Mouse (Mus musculus) heart, embryonic 10.5 days (tissue): ENCODE results near the gene Umps. TPM values are rescaled to one million over a fixed set of nuclear protein-coding genes. Genes with fewer than 3 reads are reported as not detected.

Experiments
- DNase-seq: peaks from one replicate; pipeline ENCODE4 v3.0.0-alpha.2; 2017; ENCODE audit warnings: low spot score
- H3K27ac ChIP-seq: fragments of 300-500 bp; sonication (generic); 2 replicates; pipeline ENCODE4 v1.5.1; 2016; ENCODE audit warnings: mild to moderate bottlenecking
- H3K27me3 ChIP-seq: fragments of 300-500 bp; sonication (generic); 2 replicates; pipeline ENCODE4 v1.6.1; 2016; ENCODE audit warnings: mild to moderate bottlenecking; ENCODE audit not compliant: poor library complexity, insufficient read depth, severe bottlenecking
- H3K36me3 ChIP-seq: fragments of 300-500 bp; sonication (generic); 2 replicates; pipeline ENCODE4 v1.6.1; 2016; ENCODE audit warnings: mild to moderate bottlenecking, moderate library complexity
- H3K4me1 ChIP-seq: fragments of 300-500 bp; sonication (generic); 2 replicates; pipeline ENCODE4 v1.6.1; 2016; ENCODE audit warnings: mild to moderate bottlenecking
- H3K4me3 ChIP-seq: fragments of 300-500 bp; sonication (generic); 2 replicates; pipeline ENCODE4 v1.5.1; 2016; ENCODE audit warnings: mild to moderate bottlenecking, moderate library complexity
- H3K9me3 ChIP-seq: fragments of 300-500 bp; sonication (generic); 2 replicates; pipeline ENCODE4 v1.6.1; 2016; ENCODE audit warnings: mild to moderate bottlenecking, moderate library complexity
- WGBS: fragments of 180-500 bp; shearing (Covaris S2); methylation state at CpG from one replicate; pipeline ENCODE4 v1.1.7; 2016; 5-methylcytosine and 5-hydroxymethylcytosine counted together
- polyA plus RNA-seq: library from polyadenylated mRNA; unstranded; fragments of >200 nt; fragmentation: Nextera tagmentation; extraction: Ambion mirVana; gene quantifications from 2 replicates; pipeline ENCODE4 v1.2.1, GENCODE M21; 2016

The Umps gene
- 52.2 and 76.3 TPM in 2 replicates for polyA plus RNA-seq

DNA sequence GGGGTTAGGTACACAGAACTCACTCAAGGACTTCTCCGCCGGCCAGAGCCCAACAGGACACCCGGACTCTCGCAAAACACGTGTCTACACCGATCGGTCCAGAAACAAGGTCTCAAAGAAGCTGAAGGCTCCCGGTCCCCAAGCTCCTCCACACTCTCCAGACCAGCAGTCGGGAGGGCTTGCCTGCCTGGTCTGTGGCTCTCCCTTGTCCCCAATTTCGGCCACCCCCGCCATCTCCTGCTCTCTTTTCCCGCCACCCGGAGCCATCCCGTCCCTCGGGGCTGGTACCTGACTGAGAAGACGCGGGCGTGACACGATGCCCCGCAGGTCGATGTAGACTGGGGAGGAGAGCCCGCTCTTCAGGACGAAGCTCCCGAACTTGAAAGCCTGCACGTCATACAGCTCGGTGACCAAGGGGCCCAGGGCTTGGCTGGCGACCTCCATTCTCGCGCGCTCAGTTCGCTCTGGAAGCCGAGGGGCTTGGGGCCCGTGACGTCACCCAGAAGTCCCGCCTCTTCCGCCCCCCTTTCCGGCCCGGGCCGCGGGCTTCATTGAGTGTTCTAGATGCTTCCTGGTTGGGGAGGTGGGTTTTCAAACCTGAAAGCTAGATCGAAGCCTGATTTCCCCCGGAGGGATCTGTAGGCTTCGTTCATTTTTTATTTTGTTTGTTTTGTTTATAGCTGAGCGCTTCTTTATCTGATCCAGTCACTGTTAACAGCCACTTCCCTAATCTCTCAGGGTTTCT lies at the start of gene Umps:
Umps (minus strand) TSS at position 501 of the 745 bp plus-strand sequence.
- H3K9me3 ChIP-seq = no peaks in the 10 kb centered on the region
- peak within 1 kb of the TSS; percentile 93 for H3K27ac ChIP-seq
- H3K36me3 ChIP-seq = peaks cover 20% of the 10 kb centered on the region
- DNase-seq = peak; percentile 94
- H3K4me3 ChIP-seq = peak within 1 kb of the TSS; percentile 95
- WGBS = 2% methylated on average over 44 of the region's 44 CpGs
- peaks cover 11% of the 10 kb centered on the region for H3K4me1 ChIP-seq
- H3K27me3 ChIP-seq = no peaks in the 10 kb centered on the region

- Histone ChIP-seq H3K9me3 (peaks cover 6% of the 10 kb centered on the region; the same call in 1 of the 2 replicates), H3K4me3 (no peak overlapping the region), H3K36me3 (peaks cover 75% of the 10 kb centered on the region), H3K27ac (peak overlapping the region; percentile 37; the same call in 1 of the 2 replicates), H3K27me3 (no peaks in the 10 kb centered on the region), H3K4me1 (peaks cover 20% of the 10 kb centered on the region)
- WGBS = 74% methylated on average over 20 of the region's 20 CpGs
- no peak for DNase-seq
Measured at GRCm38 (mm10) chr16:34011991-34012845, 45.4 kb upstream of the Umps start.

- WGBS = 97% methylated on average over 2 of the region's 2 CpGs
- Histone ChIP-seq H3K4me1 (peaks cover 25% of the 10 kb centered on the region), H3K36me3 (peaks cover 49% of the 10 kb centered on the region)
Measured at GRCm38 (mm10) chr16:34009567-34009966, 42.7 kb upstream of the Umps start.

DNA sequence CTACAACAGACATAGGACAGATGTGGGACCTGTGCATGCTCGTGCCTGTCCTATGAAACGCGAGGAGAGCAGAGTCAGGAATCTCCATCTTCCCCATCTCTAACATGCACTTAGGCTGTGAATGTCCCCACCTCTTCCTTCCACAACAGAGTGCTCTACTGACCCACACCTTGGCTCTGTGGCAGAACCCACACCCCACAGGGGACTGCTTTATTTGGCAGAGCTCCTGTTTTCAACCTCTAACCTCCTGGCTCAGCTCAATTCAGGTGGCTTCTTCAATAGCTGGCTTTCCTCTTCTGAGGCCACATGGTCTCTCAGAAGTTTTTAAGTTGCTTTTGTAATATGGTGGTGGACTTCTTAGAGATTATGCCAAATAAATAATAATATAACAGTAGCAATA lies 39.1 kb upstream of the Umps start:
- Histone ChIP-seq H3K36me3 (peaks cover 22% of the 10 kb centered on the region), H3K27me3 (no peaks in the 10 kb centered on the region), H3K9me3 (peaks cover 6% of the 10 kb centered on the region; the same call in 1 of the 2 replicates), H3K4me3 (no peak overlapping the region), H3K4me1 (peaks cover 28% of the 10 kb centered on the region), H3K27ac (peak overlapping the region; percentile 17; the same call in 1 of the 2 replicates)
- WGBS = 91% methylated on average over 3 of the region's 3 CpGs
- no peak for DNase-seq

More at GRCm38 (mm10) chr16:34009567-34009966, 42.7 kb upstream of the Umps start:
- DNase-seq = no peak
- Histone ChIP-seq H3K4me3 (no peak overlapping the region), H3K27ac (no peak overlapping the region), H3K9me3 (peaks cover 6% of the 10 kb centered on the region; the same call in 1 of the 2 replicates), H3K27me3 (no peaks in the 10 kb centered on the region)

- DNase-seq = peak; percentile 86
- Histone ChIP-seq H3K36me3 (0 out of 2 replicates have a peak, but pooled peaks cover 4% of the 10 kb centered on the region), H3K27ac (peak overlapping the region; percentile 79), H3K4me1 (peaks cover 30% of the 10 kb centered on the region), H3K4me3 (no peak overlapping the region), H3K27me3 (no peaks in the 10 kb centered on the region), H3K9me3 (no peaks in the 10 kb centered on the region)
- 22% methylated on average over 4 of the region's 4 CpGs for WGBS
Measured at GRCm38 (mm10) chr16:34004128-34004578, 37.3 kb upstream of the Umps start.

GRCm38 (mm10) chr16:34003566-34004127 lies 36.8 kb upstream of the Umps start:
- H3K4me3 ChIP-seq = no peak overlapping the region
- 0 out of 2 replicates have a peak, but pooled peaks cover 2% of the 10 kb centered on the region for H3K36me3 ChIP-seq
- no peaks in the 10 kb centered on the region for H3K27me3 ChIP-seq
- no peak for DNase-seq
- no peaks in the 10 kb centered on the region for H3K9me3 ChIP-seq
- peaks cover 34% of the 10 kb centered on the region for H3K4me1 ChIP-seq
- H3K27ac ChIP-seq = peak overlapping the region; percentile 75
- WGBS = 62% methylated on average over 10 of the region's 10 CpGs

DNA sequence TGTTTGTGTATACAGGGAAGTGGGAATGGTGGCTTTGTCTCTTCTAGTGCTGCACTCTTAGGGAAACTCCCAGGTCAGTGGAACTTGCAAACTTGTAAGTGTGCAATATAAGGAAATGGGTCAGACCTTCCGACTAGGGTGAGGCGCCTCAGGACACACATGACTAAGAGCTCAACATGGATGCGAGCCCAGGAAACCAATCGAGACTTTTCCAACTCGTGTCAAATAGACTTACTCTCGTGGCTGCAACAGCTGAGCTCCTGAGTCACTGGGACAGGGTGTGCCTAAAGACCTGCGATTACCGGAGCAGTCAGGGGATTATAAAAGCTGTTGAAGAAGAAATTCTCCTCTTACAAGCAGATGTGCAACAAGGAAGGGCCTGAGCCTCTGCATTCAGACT lies 33.9 kb upstream of the Umps start:
- DNase-seq = no peak
- H3K4me3 ChIP-seq = no peak overlapping the region
- WGBS = 81% methylated on average over 8 of the region's 8 CpGs
- no peaks in the 10 kb centered on the region for H3K9me3 ChIP-seq
- no peaks in the 10 kb centered on the region for H3K27me3 ChIP-seq
- no peaks in the 10 kb centered on the region for H3K36me3 ChIP-seq
- no peak overlapping the region for H3K27ac ChIP-seq
- H3K4me1 ChIP-seq = peaks cover 36% of the 10 kb centered on the region

DNA sequence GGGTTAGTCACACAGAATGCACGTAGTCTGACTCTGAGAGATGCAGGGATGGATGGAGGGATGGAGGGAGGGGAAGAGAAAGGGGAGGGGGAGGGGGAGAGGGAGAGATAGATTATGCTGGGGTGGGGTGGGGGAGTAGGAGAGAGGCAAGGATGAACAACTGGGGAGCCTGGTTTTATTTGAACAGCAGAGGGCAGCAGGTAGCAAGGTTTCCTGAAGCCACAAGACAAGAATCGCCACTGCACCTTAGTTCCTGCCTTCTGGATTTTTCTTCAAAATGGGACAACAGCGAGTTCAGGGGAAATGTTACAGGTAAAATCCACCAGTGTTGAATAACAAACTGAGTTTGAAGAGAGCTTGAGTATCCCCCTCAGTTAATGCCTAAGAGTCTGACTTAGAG lies 32.5 kb upstream of the Umps start:
- Histone ChIP-seq H3K27me3 (no peaks in the 10 kb centered on the region), H3K27ac (no peak overlapping the region), H3K4me1 (peaks cover 32% of the 10 kb centered on the region), H3K9me3 (no peaks in the 10 kb centered on the region), H3K4me3 (no peak overlapping the region), H3K36me3 (no peaks in the 10 kb centered on the region)
- no peak for DNase-seq
- WGBS = 24% methylated on average over 3 of the region's 3 CpGs

DNA sequence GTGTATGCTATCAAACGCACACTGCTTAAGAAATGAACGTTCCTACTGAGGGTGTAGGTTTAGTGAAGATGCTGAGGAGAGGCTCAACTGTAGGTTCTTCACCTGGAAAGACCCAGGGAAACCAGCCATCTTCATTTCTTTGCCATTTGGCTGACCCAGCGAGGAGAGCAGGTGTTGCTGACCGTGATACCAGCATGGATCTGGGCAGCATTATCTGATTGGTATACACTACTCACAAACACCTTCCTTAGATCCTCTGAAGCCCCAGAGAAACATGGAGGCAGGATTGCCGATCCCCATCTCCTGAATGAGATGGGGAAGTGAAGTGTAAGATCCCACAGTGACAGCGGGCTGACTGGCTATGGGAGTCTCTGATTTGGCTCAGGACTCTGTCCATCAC lies 31.2 kb upstream of the Umps start:
- WGBS = 75% methylated on average over 6 of the region's 6 CpGs
- 0 out of 2 replicates have a peak overlapping the region, but pooled peaks have one; percentile 10 for H3K27ac ChIP-seq

GRCm38 (mm10) chr16:33996030-33996429 lies 29.2 kb upstream of the Umps start:
- Histone ChIP-seq H3K27me3 (no peaks in the 10 kb centered on the region), H3K4me1 (peaks cover 17% of the 10 kb centered on the region; the same call in 1 of the 2 replicates), H3K4me3 (no peak overlapping the region), H3K9me3 (no peaks in the 10 kb centered on the region), H3K36me3 (no peaks in the 10 kb centered on the region), H3K27ac (no peak overlapping the region)
- WGBS = 11% methylated on average over 5 of the region's 5 CpGs
- peak; percentile 85 for DNase-seq

More for the DNA sequence above, 31.2 kb upstream of the Umps start:
- Histone ChIP-seq H3K4me3 (no peak overlapping the region), H3K27me3 (no peaks in the 10 kb centered on the region), H3K4me1 (peaks cover 18% of the 10 kb centered on the region; the same call in 1 of the 2 replicates), H3K9me3 (no peaks in the 10 kb centered on the region), H3K36me3 (no peaks in the 10 kb centered on the region)
- DNase-seq = no peak

GRCm38 (mm10) chr16:33995496-33995895 lies 28.7 kb upstream of the Umps start:
- 62% methylated on average over 3 of the region's 3 CpGs for WGBS
- no peak for DNase-seq
- no peaks in the 10 kb centered on the region for H3K36me3 ChIP-seq
- H3K27ac ChIP-seq = no peak overlapping the region
- H3K27me3 ChIP-seq = no peaks in the 10 kb centered on the region
- no peak overlapping the region for H3K4me3 ChIP-seq
- peaks cover 17% of the 10 kb centered on the region; the same call in 1 of the 2 replicates for H3K4me1 ChIP-seq
- H3K9me3 ChIP-seq = no peaks in the 10 kb centered on the region

- Histone ChIP-seq H3K4me3 (no peak overlapping the region), H3K27me3 (0 out of 2 replicates have a peak, but pooled peaks cover 5% of the 10 kb centered on the region), H3K27ac (no peak overlapping the region), H3K4me1 (peaks cover 17% of the 10 kb centered on the region; the same call in 1 of the 2 replicates), H3K36me3 (no peaks in the 10 kb centered on the region), H3K9me3 (no peaks in the 10 kb centered on the region)
- DNase-seq = no peak
- 90% methylated on average over 6 of the region's 6 CpGs for WGBS
Measured at GRCm38 (mm10) chr16:33994321-33994720, 27.5 kb upstream of the Umps start.
